Mouse (Mus musculus): ENCODE results near the gene Naip2. TPM values are rescaled to one million over a fixed set of nuclear protein-coding genes. Genes with fewer than 3 reads are reported as not detected.
A peak's percentile ranks its signal among the peaks of the same experiment; 100 is the strongest.
"Not testable (repeated sequence)": the region's sequence is repeated elsewhere in the genome, so short reads cannot be mapped to it uniquely, and the experiment has no call there.

The Naip2 gene
- total RNA-seq (2021): under 1 TPM; 0.24 to 0.34 TPM
- long read RNA-seq, experiment 1: 0 reads
- long read RNA-seq, experiment 2: 0 reads

DNA sequence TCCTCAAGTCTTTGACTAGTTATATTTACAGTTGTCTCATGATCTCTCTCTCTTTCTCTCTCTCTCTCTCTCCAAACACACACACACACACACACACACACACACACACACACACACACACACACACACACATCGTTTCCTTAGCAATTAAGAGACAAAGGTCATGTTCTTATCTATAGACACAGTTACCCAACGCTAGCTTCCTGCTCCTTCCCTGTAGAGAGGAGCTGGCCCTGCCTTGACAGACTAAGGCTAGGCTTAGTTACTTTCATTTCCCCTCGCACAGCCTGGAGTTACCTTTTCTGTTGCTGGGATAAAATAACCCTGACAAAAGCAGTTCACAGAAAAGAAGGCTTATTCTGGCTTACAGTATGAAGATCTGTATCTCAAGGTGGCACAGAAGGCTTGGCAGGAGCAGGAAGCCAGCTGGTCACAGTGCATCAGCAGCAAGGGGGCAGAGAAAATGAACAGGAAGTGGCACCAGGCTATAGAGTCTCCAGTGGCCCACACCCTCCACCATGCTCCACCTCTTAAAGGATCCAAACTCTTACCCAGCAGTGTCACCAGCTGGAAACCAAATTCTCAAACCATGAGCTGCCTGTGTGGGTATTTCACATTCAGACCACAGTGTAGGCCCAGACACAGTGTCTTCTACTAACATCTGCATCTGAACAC, at the start of gene Naip2:
Naip2 (minus strand) TSS at position 434 of the 675 bp plus-strand sequence.
- intact Hi-C loops (cut with DNase I); DNase-seq (ENCODE audit: low spot score in 2 of 2): not testable (repeated sequence)

DNA sequence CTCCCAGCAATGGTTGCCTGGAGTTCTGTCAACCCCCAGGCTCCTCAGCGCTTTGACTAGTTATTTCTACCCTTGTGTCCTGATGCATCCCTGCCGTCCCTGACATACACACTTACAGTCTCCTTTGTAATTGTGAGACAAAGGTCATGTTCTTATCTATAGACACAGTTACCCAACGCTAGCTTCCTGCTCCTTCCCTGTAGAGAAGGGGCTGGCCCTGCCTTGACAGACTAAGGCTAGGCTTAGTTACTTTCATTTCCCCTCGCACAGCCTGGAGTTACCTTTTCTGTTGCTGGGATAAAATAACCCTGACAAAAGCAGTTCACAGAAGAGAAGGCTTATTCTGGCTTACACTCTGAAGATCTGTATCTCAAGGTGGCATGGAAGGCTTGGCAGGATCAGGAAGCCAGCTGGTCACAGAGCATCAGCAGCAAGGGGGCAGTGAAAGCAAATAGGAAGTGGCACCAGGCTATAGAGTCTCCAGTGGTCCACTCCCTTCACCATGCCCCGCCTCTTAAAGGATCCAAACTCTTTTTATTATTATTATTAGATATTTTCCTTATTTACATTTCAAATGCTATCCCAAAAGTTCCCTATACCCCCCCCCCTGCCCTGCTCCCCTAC, 45.1 kb upstream of the Naip2 start:
- DNase-seq (ENCODE audit: low spot score in 2 of 2); intact Hi-C loops (cut with DNase I): not testable (repeated sequence)

DNA sequence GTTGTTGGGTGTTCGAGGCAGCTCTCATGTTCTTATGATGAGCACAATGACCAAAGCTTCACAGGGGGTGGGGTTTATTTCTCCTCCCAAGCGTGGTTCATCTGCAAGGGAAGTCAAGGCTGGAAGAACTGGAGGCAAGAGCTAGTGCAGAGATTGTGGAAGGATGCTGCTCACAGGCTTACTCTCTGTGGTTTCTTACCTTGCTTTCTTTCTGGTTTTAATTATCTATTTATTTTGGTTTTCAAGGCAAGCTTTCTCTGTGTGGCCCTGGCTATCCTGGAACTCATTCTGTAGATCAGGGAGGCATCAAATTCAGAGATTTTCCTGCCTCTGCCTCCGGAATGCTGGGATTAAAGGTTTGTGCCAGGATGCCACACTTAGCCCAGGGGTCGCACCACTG, 44.3 kb upstream of the Naip2 start, which contains the start of gene Naip5:
Naip5 (minus strand) TSS at position 101 of the 400 bp plus-strand sequence.
- intact Hi-C loops (cut with DNase I); DNase-seq (ENCODE audit: low spot score in 2 of 2): not testable (repeated sequence)

DNA sequence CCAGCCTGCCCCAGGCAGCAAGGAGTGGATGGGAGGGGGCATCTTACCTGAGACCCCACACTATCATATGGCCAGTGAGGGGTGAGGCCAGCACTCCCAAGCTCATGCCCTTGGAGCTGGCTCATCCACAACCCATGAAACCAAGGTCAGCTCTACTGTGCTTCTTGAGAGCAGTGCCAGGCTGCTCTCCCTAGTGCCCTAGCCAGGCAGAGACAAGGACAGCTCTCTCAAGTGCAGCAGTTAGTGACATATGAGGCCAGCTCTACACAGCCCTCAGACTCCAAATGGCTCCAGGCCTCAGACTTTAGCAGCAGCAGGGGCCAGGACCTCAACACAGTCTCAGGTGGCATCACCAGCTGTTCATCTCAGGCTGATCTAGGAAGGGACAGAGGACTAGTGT, 41.8 kb upstream of the Naip2 start:
- intact Hi-C loops (cut with DNase I): no loop called here
- DNase-seq (ENCODE audit: low spot score in 2 of 2): no peak

DNA sequence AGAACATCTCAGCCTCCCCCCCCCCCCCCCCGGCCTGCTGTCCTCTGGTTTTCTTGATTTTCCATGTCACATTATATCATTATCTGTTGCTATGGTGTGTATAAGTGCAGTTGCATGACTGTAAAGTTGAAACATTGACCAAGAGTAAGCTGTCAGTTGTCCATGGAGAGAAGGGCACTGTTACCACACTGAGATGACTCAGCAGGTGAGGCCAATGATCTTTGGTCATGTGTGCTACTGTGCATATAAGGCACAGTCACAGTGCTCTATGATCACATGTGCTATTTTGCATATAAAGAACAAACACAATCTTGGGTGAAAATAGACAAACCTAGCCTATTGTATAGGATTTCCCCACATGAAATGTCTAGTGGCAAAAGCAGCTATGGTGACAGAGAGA, 11.8 kb upstream of the Naip2 start:
- intact Hi-C loops (cut with DNase I); DNase-seq (ENCODE audit: low spot score in 2 of 2): not testable (repeated sequence)

DNA sequence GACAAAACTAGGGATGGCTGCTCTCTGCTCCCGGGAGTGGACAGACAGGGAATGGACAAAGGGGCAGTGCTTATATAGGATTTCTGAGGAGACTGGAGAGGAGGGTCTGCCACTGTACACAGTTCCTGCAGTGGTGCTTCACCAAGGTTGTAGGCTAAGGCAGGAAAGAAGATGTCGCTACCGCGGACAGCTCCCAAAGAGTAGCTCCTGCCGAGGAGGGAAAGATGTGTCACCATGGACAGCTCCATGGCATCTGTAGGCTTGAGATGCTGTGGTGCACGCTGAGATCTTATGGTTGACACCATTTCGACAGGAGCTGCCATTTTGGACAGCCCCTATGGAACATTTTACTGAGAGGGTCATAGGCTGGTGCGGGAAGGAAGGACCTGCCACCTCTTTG, 8.6 kb upstream of the Naip2 start:
- intact Hi-C loops (cut with DNase I): no loop called here
- DNase-seq (ENCODE audit: low spot score in 2 of 2): no peak

DNA sequence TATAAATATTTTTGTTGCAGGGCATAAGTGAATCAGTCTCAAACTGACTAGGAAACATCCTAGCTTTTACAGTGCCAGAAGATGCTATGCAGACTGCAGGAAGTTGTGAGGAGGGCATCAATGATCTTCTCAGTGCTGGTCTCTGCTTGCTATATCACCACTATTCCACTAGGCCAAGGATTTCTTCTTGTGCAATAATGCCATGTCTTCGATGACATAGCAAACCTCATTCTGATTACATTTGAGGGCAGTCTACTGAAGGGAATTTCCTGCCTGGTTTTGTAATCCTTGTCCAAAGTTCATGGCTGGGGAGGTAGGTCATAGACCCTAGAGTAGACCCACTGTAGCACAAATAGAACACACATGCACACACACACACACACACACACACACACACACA, 1.4 kb upstream of the Naip2 start:
- no peak for DNase-seq (ENCODE audit: low spot score in 2 of 2)
- intact Hi-C loops (cut with DNase I): no loop called here

DNA sequence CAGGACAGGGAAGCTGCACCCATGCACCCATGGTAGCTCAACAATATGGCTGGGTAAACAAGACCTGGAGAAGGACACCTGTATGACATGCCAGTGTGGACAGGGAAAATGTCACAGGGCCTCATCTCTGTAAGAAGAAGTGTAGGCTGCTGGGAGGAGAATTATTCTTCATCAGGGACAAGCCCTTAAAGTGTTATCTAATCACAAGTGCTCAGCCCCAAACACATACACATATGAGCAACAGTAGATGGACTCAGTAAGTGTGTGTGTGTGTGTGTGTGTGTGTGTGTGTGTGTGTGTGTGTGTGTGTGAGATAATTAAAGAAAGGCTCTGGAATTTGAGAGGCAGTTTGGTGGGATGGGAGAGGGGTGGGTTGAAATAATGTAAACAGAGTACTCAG, 1.1 kb downstream of the Naip2 start:
- DNase-seq (ENCODE audit: low spot score in 2 of 2): no peak
- intact Hi-C loops (cut with DNase I): no loop called here

DNA sequence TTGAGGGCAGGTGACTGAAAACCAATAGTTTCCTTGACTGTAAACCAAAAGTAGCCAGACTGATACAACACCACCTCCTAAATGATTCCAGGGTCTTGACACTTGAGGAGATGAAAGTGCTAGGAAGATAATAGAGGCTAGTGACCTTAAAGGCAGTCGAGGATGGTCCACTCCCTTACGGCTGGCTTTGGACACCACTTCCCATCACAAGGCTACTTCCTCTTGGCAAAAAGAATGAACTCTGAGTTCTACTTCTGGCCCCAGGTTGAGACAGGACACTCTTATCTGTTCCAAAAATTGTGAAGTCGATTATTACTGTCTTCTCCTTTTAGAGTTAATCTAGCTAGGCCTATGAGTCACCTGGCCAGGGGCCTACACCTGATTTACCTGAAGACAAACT, 6.5 kb downstream of the Naip2 start:
- no peak for DNase-seq (ENCODE audit: low spot score in 2 of 2)
- intact Hi-C loops (cut with DNase I): no loop called here

DNA sequence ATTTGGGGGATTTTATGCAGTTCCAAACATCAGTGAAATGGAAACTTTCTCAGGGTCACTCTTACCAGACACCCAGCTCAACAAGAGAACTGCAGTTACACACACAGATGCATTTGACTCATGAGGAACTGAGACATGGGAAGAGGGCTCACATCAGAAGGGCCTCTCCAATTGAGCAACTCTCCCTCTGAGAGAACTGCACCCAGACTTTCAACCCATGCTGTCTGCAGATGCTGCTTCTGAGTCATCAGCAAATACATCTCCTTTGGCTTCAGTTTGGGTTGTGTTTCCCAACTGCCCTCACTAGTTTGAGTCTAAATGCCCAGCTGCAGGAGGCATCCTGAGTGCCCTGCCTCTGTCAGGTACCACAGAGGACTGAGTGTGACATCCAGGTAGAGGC, 18.8 kb downstream of the Naip2 start:
- intact Hi-C loops (cut with DNase I): not testable (repeated sequence)

DNA sequence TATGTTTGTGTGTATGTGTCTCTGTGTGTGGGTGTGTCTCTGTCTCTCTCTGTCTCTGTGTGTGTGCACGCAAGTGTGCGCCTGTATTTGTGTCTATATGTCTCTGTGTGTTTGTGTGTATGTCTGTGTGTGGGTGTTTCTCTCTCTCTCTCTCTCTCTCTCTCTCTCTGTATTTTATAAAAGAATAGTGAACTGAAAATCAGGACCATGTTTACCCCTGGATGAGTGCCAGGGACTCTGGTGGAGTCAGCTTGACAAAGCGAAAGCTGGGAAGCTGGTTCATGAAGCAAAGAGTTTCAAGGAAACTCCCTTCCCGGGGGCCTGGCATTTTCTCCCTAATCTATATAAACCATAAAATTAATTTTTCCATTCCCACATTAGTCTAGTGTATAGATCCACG, 27.5 kb downstream of the Naip2 start:
- intact Hi-C loops (cut with DNase I); DNase-seq (ENCODE audit: low spot score in 2 of 2): not testable (repeated sequence)

More for the DNA sequence above, 18.8 kb downstream of the Naip2 start:
- DNase-seq (ENCODE audit: low spot score in 2 of 2): not testable (repeated sequence)

DNA sequence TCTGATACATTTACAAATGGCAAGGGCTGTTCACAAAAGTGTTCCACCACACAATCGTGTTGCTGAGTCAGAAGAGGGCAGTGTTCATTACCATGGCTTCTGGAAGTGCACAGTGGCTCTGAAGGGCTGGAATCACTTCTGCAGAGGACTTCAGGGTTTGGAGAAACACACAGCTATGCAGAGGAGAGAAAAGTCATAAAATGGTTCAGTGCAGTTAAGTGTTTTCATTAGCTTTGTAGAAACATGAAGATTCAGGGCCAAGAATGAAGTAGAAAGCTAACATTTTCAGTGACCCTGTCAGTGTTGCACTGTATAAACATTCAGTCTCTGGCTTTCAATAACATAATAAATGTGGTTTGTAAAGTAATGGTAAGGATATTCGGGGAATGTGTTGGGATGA, 35.5 kb downstream of the Naip2 start:
- DNase-seq (ENCODE audit: low spot score in 2 of 2); intact Hi-C loops (cut with DNase I): not testable (repeated sequence)

DNA sequence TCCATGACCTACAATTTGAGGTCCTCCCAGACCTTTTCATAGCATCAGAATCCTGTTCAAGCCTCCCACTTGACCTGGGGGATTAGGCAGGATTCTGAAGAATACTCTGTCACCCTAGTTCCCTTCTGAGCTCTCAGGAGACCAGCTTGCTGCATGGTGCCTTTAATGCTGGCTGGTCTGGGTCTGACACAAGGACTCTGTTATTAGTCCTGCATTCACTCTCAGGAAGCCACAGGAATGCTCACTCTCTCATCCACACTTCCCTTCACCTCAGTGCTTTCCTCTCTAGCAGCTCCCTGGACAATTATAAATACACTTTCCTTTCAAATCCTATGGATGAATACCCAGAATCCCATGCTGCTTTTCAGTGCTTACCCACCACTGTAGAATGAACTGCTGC, 39.4 kb downstream of the Naip2 start:
- intact Hi-C loops (cut with DNase I); DNase-seq (ENCODE audit: low spot score in 2 of 2): not testable (repeated sequence)

DNA sequence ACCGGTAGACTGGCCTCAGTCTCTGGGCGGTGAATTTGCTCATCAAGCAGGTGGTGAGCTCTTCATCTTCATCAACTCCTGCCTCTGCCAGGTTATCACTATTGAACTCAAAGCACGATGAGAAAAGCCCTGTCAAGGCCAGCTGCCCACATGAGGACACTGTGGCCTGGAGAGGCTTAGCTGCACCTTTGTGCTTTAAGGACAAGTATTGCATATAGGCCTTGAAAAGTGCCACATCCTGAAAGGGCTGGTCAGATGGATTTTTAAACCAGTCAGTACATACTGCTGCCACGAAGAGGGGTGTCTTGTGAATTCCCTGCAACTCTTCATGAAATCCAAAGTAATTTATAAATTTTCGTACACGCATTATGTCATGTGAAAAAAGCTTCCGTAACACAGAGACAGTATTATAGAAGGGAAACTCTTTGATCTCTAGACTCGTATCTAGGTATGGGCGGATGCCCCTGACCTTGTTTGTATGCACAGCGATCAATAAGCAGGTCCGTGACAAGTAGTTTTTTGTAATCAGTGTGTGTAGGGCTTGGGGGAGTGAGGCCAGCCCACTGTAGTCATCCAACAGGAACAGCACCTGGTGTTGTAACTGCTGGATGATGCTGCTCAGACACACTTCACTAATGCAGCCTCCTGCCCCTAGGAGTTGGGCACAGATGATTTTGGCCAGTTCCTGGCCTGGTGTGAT, 40.6 kb downstream of the Naip2 start:
- DNase-seq (ENCODE audit: low spot score in 2 of 2); intact Hi-C loops (cut with DNase I): not testable (repeated sequence)

DNA sequence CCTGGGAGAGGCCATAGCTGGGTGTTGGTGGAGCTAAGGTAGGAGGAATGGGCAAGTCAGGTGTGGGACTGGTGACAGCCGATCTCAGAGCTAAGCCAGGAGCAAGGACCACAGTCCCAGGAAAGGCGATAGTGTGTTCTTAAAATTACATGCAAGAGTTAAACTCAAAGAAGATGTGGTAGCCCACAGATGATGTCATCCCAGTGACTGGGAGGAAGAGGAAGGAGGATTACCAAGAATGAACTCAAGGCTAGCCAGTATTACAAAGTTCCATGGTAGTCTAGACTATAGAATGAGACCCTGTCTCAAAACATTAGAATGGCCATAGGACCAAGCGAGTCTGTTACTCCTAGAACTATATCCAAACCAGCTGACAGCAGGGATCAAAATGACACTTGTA, 45.3 kb downstream of the Naip2 start:
- DNase-seq (ENCODE audit: low spot score in 2 of 2): no peak
- intact Hi-C loops (cut with DNase I): no loop called here

DNA sequence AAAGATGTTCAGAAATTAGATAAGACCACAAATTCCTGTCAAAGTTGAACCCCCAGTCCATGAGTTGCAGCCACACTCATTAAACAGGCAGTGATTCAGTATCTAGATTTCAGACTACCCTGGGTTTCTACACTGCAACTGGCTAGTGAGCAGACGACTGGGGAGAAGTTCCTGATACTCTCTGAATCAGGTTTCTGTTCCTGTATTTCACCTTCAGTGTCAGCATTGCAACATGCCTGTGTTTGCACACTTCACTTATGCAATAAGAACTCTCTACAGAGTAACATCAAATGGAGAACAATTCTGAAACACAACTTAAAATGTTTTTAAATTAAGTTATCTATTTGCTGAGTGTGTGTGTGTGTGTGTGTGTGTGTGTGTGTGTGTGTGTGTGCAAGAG, 49.2 kb downstream of the Naip2 start:
- DNase-seq (ENCODE audit: low spot score in 2 of 2): peak in 1 of 2 experiments; percentile 2
- intact Hi-C loops (cut with DNase I): no loop called here

DNA sequence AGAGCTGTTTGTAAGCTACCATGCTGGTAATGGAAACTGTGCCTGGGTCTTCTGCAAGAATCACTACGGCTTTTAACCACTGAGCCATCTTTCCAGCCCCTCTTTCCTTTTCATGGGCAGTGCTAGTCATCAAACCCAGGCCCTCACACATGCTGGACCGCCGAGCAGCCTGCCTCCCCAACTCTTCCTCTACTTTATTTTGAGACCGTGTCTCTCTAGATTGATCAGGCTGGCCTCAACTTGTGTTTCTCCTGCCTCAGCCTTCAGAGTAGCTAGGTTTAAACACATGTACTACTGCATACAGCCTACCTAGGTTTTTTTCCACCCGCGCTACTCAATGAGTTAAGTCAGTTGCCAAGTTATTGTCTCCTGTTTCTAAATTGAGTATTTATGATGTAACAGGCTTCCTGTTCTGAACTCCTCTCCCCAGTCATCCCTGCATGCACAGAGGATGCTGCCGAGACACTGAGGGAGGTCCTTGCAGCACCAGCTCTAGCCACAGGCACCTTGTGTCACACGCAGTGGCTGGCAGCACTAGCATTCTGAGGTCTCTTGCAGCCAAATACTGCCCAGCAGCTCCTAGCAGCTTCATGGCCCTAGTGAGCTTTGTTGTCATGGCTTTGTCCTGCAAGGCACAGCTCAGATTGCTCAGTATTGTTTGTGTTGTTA, 60.1 kb downstream of the Naip2 start:
- no peak for DNase-seq (ENCODE audit: low spot score in 2 of 2)
- intact Hi-C loops (cut with DNase I): no loop called here

DNA sequence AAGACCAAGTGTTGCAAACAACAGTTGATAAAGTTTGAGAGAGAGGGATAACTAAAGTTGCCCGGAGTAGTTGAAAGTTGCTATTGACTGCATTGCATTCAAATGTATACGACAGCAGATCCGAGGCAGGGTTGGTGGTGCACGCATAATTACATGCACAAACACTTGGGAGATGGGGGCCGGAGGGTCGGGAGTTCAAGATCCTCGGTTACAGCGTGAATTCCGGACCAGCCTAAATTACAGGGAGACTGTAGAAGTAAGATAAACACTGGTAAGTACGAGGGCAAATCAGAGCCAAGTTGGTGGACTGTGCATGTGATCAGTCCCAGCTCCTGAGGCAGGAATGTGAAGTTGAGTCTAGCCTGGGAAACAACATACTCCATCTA, 76.6 kb downstream of the Naip2 start:
- intact Hi-C loops (cut with DNase I): no loop called here
- no peak for DNase-seq (ENCODE audit: low spot score in 2 of 2)

DNA sequence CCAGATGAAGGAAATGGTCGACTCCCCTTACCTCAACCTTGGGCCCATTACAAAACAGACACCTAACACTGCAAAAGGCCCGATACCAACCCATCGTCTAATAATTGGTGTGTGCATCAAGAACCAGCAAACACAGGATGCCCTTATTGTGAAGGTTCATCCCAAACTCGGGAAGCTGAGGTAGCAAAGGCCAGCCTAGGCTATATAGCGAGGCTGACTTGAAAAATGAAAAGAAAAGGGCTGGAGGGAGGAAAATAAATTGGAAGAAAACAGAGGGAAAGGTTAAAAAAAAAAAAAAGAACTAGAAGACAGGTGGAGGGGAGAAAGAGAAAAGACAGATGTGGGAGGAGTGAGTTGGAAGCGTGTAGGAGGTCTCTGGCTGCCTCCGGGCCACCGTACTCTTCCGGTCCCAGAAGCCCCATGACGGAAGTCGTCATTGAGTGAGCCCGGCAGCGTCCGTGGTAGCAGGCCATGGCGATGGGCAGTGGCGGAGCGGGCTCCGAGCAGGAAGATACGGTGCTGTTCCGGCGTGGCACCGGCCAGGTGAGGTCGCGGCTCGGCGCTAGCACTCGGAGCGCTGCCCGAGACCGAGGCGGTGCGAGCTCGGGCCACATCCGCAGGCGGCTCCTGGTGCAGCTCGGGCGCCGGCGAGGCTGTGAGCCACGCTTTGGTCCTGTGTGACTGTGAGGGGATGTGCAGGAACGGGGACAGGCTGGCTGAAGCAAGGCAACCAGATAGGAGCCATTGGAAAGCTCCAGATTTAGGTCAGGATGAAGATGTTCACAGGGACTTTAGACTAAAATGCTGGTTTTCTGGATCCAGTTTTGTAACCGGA, 77.3 kb downstream of the Naip2 start, which contains the start of gene Smn1:
Smn1 (plus strand) TSS at position 430 of the 835 bp plus-strand sequence.
- peak; percentile 93 to 98 for DNase-seq (ENCODE audit: low spot score in 2 of 2)
- intact Hi-C loops (cut with DNase I): no loop called here
